Mouse (Mus musculus) ES-E14 (cell line): Measurements from ENCODE around the gene Nme7.

Experiments used
- CHD2 ChIP-seq: IDR thresholded peaks from 2 replicates; pipeline ENCODE4 v1.6.1; 2014; ENCODE audit warnings: mild to moderate bottlenecking, low read depth, low read length, inconsistent platforms
- HCFC1 ChIP-seq: IDR thresholded peaks from 2 replicates; pipeline ENCODE4 v1.6.1; 2012; ENCODE audit warnings: low read length, inconsistent platforms, borderline replicate concordance; ENCODE audit not compliant: insufficient read depth
- MAFK ChIP-seq: IDR thresholded peaks from 2 replicates; pipeline ENCODE4 v1.6.1; 2014; ENCODE audit warnings: mild to moderate bottlenecking, low read depth, low read length, inconsistent platforms; ENCODE audit not compliant: insufficient read depth
- ZNF384 ChIP-seq: IDR thresholded peaks from 2 replicates; pipeline ENCODE4 v1.6.1; 2012; ENCODE audit warnings: low read depth, low read length, inconsistent platforms

GRCm38 (mm10) chr1:164461726-164462125 lies 157.8 kb downstream of the Nme7 start:
- TF ChIP-seq MAFK (no peak), ZNF384 (no peak), CHD2 (no peak), HCFC1 (no peak)
